Comparison of ENCODE assay signal across 8 mouse cellular contexts in the genomic region with DNA sequence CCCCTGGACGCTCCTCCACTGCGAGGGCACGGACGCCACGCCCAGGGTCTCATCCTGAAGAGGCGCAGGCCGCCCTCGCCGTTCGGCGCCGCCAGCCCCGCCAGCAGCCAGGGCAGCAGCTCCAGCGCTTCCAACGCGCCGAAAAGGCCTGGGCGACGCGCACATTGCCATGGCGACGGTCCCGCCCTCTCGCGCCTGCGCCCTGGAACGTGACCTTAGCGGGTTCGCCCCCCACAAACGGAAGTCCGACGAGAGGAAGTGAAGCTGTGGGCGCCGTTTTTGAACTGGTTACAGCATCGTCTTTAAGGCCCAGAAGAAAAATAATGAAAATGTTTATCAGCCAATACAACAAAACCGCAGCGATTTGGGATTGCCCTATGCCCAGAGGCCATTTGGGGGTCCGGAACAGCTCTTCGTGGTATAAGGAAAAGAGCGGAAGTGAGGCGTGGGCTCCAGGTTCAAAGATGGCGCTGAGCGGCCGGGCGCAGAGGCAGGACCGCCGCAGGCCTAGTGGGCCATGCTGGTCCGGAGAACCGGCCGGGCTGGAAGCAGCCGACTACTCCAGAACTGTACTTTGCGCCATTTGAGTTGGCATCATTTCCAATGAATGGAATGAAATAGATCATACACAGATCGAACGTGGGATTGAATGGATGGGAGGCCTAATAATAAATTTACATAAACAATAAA. TPM values are rescaled to one million over a fixed set of nuclear protein-coding genes. Genes with fewer than 3 reads are reported as not detected.
A peak's percentile ranks its signal among the peaks of the same experiment; 100 is the strongest.
DNase-seq lines count a peak whose midpoint lies in the region; ATAC-seq and TF ChIP-seq lines count a peak whose summit lies in the region.

Gene Wdr34 (minus strand): TSS at position 183 of the 690 bp plus-strand sequence.

- peak; percentile 55 for TF ChIP-seq POLR2A in heart, adult 2 months (IDR thresholded peaks at IDR 0.05; ENCODE audit: insufficient read depth, low read depth, low read length)
- TF ChIP-seq POLR2A in limb, embryonic 14.5 days (IDR thresholded peaks at IDR 0.05; ENCODE audit: borderline replicate concordance, extremely low read depth, insufficient read depth, insufficient read length): peak; percentile 70; the same call in 1 of the 2 replicates

- H3K79me2 ChIP-seq in heart, adult 2 months (replicated peaks; ENCODE audit: control insufficient read depth, insufficient read depth, low read length): no peaks in the 10 kb centered on the region

- H3K27me3 ChIP-seq in embryonic facial prominence, embryonic 13.5 days: no peaks in the 10 kb centered on the region
- H3K27me3 ChIP-seq in heart, adult 2 months (ENCODE audit: control insufficient read depth, insufficient read depth, low read length): no peaks in the 10 kb centered on the region
- no peaks in the 10 kb centered on the region for H3K27me3 ChIP-seq in limb, embryonic 14.5 days (ENCODE audit: control insufficient read depth, insufficient read depth, low read length)
- no peaks in the 10 kb centered on the region for H3K27me3 ChIP-seq in midbrain, postnatal 0 days (ENCODE audit: insufficient read depth, low read length)

- peak; percentile 96 for DNase-seq in 3134 (ENCODE audit: extremely low read depth, insufficient read length, low spot score)
- peak; percentile 99 for DNase-seq in adrenal gland, postnatal 36 days
- DNase-seq in heart, adult 2 months: peak; percentile 98 to 99
- DNase-seq in kidney, adult 9 months: peak; percentile 98
- peak; percentile 94 for DNase-seq in limb, embryonic 14.5 days (ENCODE audit: low spot score)
- peak; percentile 97 for DNase-seq in midbrain, postnatal 0 days (ENCODE audit: low spot score)
- DNase-seq in spleen, postnatal 14 days (ENCODE audit: low spot score in 2 of 2): peak; percentile 97 to 98

- H3K9ac ChIP-seq in embryonic facial prominence, embryonic 13.5 days: peak within 1 kb of the TSS; percentile 86
- peak within 1 kb of the TSS; percentile 78 for H3K9ac ChIP-seq in heart, adult 2 months (ENCODE audit: low read depth, low read length)
- peak within 1 kb of the TSS; percentile 67 for H3K9ac ChIP-seq in limb, embryonic 14.5 days (ENCODE audit: low read depth, low read length, severe bottlenecking)
- H3K9ac ChIP-seq in midbrain, postnatal 0 days (replicated peaks; ENCODE audit: low read length, poor library complexity, severe bottlenecking): peak within 1 kb of the TSS; percentile 79

- intact Hi-C loops in heart, adult 2 months (cut with DNase I): loop anchor here (2.0 kb wide), 1 partner anchor 18 kb away; no protein-coding TSS in a partner anchor

- ATAC-seq in embryonic facial prominence, embryonic 13.5 days (ENCODE audit: insufficient number of reproducible peaks, insufficient read depth, low FRiP score, low TSS enrichment, low read depth): peak; percentile 92
- peak; percentile 94 for ATAC-seq in limb, embryonic 14.5 days (ENCODE audit: low FRiP score, low read depth)
- ATAC-seq in midbrain, postnatal 0 days (ENCODE audit: low FRiP score): peak; percentile 92

- no peak for TF ChIP-seq EP300 in heart, adult 2 months (IDR thresholded peaks at IDR 0.05; ENCODE audit: insufficient read depth, low read depth, low read length)

- H3K36me3 ChIP-seq in embryonic facial prominence, embryonic 13.5 days: peaks cover 13% of the 10 kb centered on the region
- no peaks in the 10 kb centered on the region for H3K36me3 ChIP-seq in heart, adult 2 months (ENCODE audit: control insufficient read depth, insufficient read depth, low read length)
- peaks cover 10% of the 10 kb centered on the region; the same call in 1 of the 2 replicates for H3K36me3 ChIP-seq in limb, embryonic 14.5 days (ENCODE audit: control insufficient read depth, insufficient read depth, low read length)
- peaks cover 5% of the 10 kb centered on the region; the same call in 1 of the 2 replicates for H3K36me3 ChIP-seq in midbrain, postnatal 0 days (ENCODE audit: insufficient read depth, low read length)

- H3K4me3 ChIP-seq in embryonic facial prominence, embryonic 13.5 days: peak within 1 kb of the TSS; percentile 74
- peak within 1 kb of the TSS; percentile 67 for H3K4me3 ChIP-seq in heart, adult 2 months
- peak within 1 kb of the TSS; percentile 69 for H3K4me3 ChIP-seq in limb, embryonic 14.5 days (replicated peaks; ENCODE audit: low read length)
- H3K4me3 ChIP-seq in midbrain, postnatal 0 days (ENCODE audit: low read depth, low read length): peak within 1 kb of the TSS; percentile 73

- peak within 1 kb of the TSS; percentile 91 for H3K27ac ChIP-seq in embryonic facial prominence, embryonic 13.5 days
- peak within 1 kb of the TSS; percentile 99 for H3K27ac ChIP-seq in heart, adult 2 months
- peak within 1 kb of the TSS; percentile 93 for H3K27ac ChIP-seq in limb, embryonic 14.5 days (replicated peaks; ENCODE audit: low read depth, low read length)
- H3K27ac ChIP-seq in midbrain, postnatal 0 days (ENCODE audit: low read depth, low read length): peak within 1 kb of the TSS; percentile 99

- 0 out of 2 replicates have a peak, but pooled peaks have one; percentile 7 for TF ChIP-seq CTCF in heart, adult 2 months (IDR thresholded peaks at IDR 0.05)
- no peak for TF ChIP-seq CTCF in midbrain, postnatal 0 days (IDR thresholded peaks at IDR 0.05)

- no peaks in the 10 kb centered on the region; the same call in 1 of the 2 replicates for H3K9me3 ChIP-seq in embryonic facial prominence, embryonic 13.5 days
- H3K9me3 ChIP-seq in limb, embryonic 14.5 days (ENCODE audit: control insufficient read depth, low read length): no peaks in the 10 kb centered on the region
- H3K9me3 ChIP-seq in midbrain, postnatal 0 days (ENCODE audit: low read length): no peaks in the 10 kb centered on the region

- 1% methylated on average over 54 of the region's 54 CpGs for WGBS in embryonic facial prominence, embryonic 13.5 days
- 1% methylated on average over 54 of the region's 54 CpGs for whole genome bisulfite sequencing in heart, adult 2 months
- WGBS in limb, embryonic 14.5 days: 1% methylated on average over 53 of the region's 54 CpGs
- WGBS in midbrain, postnatal 0 days: under 1% methylated on average over 53 of the region's 54 CpGs

- peaks cover 5% of the 10 kb centered on the region; the same call in 1 of the 2 replicates for H3K4me1 ChIP-seq in embryonic facial prominence, embryonic 13.5 days
- H3K4me1 ChIP-seq in heart, adult 2 months (ENCODE audit: control insufficient read depth, insufficient read depth, low read length): no peaks in the 10 kb centered on the region
- H3K4me1 ChIP-seq in limb, embryonic 14.5 days (ENCODE audit: control insufficient read depth, insufficient read depth, low read length): no peaks in the 10 kb centered on the region
- no peaks in the 10 kb centered on the region for H3K4me1 ChIP-seq in midbrain, postnatal 0 days (ENCODE audit: insufficient read depth, low read length)

- peak within 1 kb of the TSS; percentile 66 for H3K4me2 ChIP-seq in embryonic facial prominence, embryonic 13.5 days
- H3K4me2 ChIP-seq in limb, embryonic 14.5 days (replicated peaks; ENCODE audit: low read depth, low read length, severe bottlenecking): peak within 1 kb of the TSS; percentile 62
- H3K4me2 ChIP-seq in midbrain, postnatal 0 days (ENCODE audit: low read depth, low read length, poor library complexity, severe bottlenecking): peak within 1 kb of the TSS; percentile 65

RNA-seq across cellular contexts. Expression of gene Wdr34, which starts in this region (rescaled TPM):
- total RNA-seq in adrenal gland, postnatal 36 days (2021): 10 to 100 TPM; 15.8 to 20.9 TPM
- polyA plus RNA-seq in embryonic facial prominence, embryonic 13.5 days (2015; fragmentation: Nextera tagmentation; extraction: Ambion mirVana): 46.5 and 46.9 TPM in 2 replicates
- 1 to 10 TPM; 6.4 TPM for total RNA-seq in heart, adult 2 months (2021)
- polyA plus RNA-seq in heart, adult 2 months (2012; rRNA removed): 10.3 and 11.6 TPM in 2 replicates
- polyA plus RNA-seq in limb, embryonic 14.5 days (2012; rRNA removed): 44.0 and 53.5 TPM in 2 replicates
- 30.1 and 33.1 TPM in 2 replicates for polyA plus RNA-seq in limb, embryonic 14.5 days (2014; fragmentation: Nextera tagmentation; extraction: Ambion mirVana)
- 87.3 and 96.1 TPM in 2 replicates for total RNA-seq in midbrain, postnatal 0 days (2014; rRNA removed)
- 76.2 and 82.7 TPM in 2 replicates for polyA plus RNA-seq in midbrain, postnatal 0 days (2015; fragmentation: Nextera tagmentation; extraction: Ambion mirVana)

Comparison
In these comparisons a context has a peak if more than half of its experiments do, and no peak if none do; other contexts are left out.
1. Peak in every context shown above with its lines: DNase-seq, ATAC-seq, H3K4me3 ChIP-seq and H3K27ac ChIP-seq.